Mouse (Mus musculus): Measurements from ENCODE around the gene Mettl1.

DNA sequence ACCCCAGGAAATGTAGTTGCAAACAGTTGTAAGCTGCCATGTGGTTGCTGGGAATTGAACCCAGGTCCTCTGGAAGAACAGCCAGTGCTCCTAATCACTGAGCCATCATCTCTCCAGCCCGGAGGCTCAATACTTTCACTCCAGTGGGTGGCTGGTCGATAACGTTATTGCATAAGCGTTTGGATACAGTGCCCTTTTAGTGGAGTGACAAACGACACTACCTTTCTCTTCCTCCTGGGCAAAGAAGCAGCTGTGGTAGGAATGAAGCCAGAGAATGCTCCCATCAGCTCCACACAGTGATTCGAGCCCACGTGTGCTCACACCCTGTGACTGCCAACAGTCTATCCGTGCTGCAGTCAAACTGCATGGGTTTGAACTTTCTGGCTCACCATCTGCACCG lies 30.0 kb downstream of the Mettl1 start:
- TF ChIP-seq POLR2A (IDR thresholded peaks at IDR 0.05; ENCODE audit: borderline replicate concordance, control insufficient read depth, low read depth, low read length) = no peak
- TF ChIP-seq CTCF (IDR thresholded peaks at IDR 0.05; ENCODE audit: control insufficient read depth, insufficient read depth, low read length) = no peak
